In genomic region chr3:117152414-117152813, GRCm38 (mm10) we compare ENCODE assay signal across 19 mouse cellular contexts.
DNase-seq lines count a peak whose midpoint lies in the region; ATAC-seq and TF ChIP-seq lines count a peak whose summit lies in the region.
"Had no signal": no experiment of that assay in that cellular context is flagged by ENCODE, and none has a peak within 500 bp of the region (broad histone marks: within the 10 kb centered on the region; RNA-seq: fewer than 3 reads in every experiment).

No protein-coding gene starts in this region.

- H3K4me2 ChIP-seq in CH12.LX (ENCODE audit: insufficient read depth, low read depth, poor library complexity, severe bottlenecking): no peak overlapping the region; the same call in 1 of the 2 replicates
- no peak overlapping the region for H3K4me2 ChIP-seq in kidney, embryonic 15.5 days
- H3K4me2 ChIP-seq: embryonic facial prominence, embryonic 12.5 days; forebrain, embryonic 12.5 days had no signal

- H3K27me3 ChIP-seq in CH12.LX (replicated peaks): no peaks in the 10 kb centered on the region
- no peaks in the 10 kb centered on the region; a peak in 2 of 4 replicates for H3K27me3 ChIP-seq in MEL (ENCODE audit: control insufficient read depth in 1 of 2, insufficient read depth in 2 of 2, low read length in 2 of 2)
- no peaks in the 10 kb centered on the region for H3K27me3 ChIP-seq in kidney, embryonic 15.5 days
- H3K27me3 ChIP-seq: embryonic facial prominence, embryonic 12.5 days; forebrain, embryonic 12.5 days; Patski had no signal

- H3K36me3 ChIP-seq in CH12.LX (replicated peaks in 1 of 2; ENCODE audit: control insufficient read depth in 1 of 2, insufficient read depth in 1 of 2, low read length in 1 of 2): no peaks in the 10 kb centered on the region
- H3K36me3 ChIP-seq in MEL (ENCODE audit: control insufficient read depth in 1 of 2, insufficient read depth in 2 of 2, low read length in 2 of 2): no peaks in the 10 kb centered on the region
- no peaks in the 10 kb centered on the region for H3K36me3 ChIP-seq in kidney, embryonic 15.5 days
- H3K36me3 ChIP-seq: embryonic facial prominence, embryonic 10.5 days; embryonic facial prominence, embryonic 12.5 days; forebrain, embryonic 12.5 days; G1E had no signal

- TF ChIP-seq CTCF in CH12.LX (conservative IDR thresholded peaks at IDR 0.05 in 1 of 2, IDR thresholded peaks at IDR 0.05 in 1 of 2; ENCODE audit: low read depth in 2 of 2, low read length in 2 of 2) (no peak), MEL (IDR thresholded peaks at IDR 0.05 in 2 of 3, conservative IDR thresholded peaks at IDR 0.05 in 1 of 3; ENCODE audit: control insufficient read depth in 1 of 3, insufficient read depth in 1 of 3, low read depth in 2 of 3, low read length in 3 of 3, poor library complexity in 1 of 3, severe bottlenecking in 1 of 3) (no peak)

- peak; percentile 48 for ATAC-seq in common myeloid progenitor, adult 5-6 weeks (replicated peaks; ENCODE audit: low read depth, poor library complexity, severe bottlenecking)
- peak; percentile 62 for ATAC-seq in megakaryocyte, adult 5-6 weeks (ENCODE audit: poor library complexity, severe bottlenecking)
- no peak for ATAC-seq in kidney, embryonic 15.5 days (replicated peaks; ENCODE audit: low FRiP score)
- ATAC-seq: activated CD4-positive, CD25-positive, alpha-beta regulatory T cell, adult 4 months; Patski had no signal

- dilution Hi-C loops in CH12.LX (cut with MboI; ENCODE audit: extremely low pct_ligation_motif_present, extremely low pct_unique_long_range_greater_than_20kb, low sequenced_read_pairs): no loop called here

- H3K27ac ChIP-seq in CH12.LX (ENCODE audit: insufficient read depth, low read depth) (no peak overlapping the region), MEL (ENCODE audit: control insufficient read depth, low read depth, low read length) (no peak overlapping the region)
- no peak overlapping the region for H3K27ac ChIP-seq in kidney, embryonic 15.5 days
- H3K27ac ChIP-seq: embryonic facial prominence, embryonic 10.5 days; embryonic facial prominence, embryonic 12.5 days; forebrain, embryonic 12.5 days had no signal

- TF ChIP-seq EP300 in CH12.LX (IDR thresholded peaks at IDR 0.05; ENCODE audit: low read length) (no peak), MEL (IDR thresholded peaks at IDR 0.05; ENCODE audit: low read depth in 1 of 2, low read length in 2 of 2) (no peak)

- H3K9me3 ChIP-seq in CH12.LX (replicated peaks; ENCODE audit: low read length) (peaks cover 10% of the 10 kb centered on the region), MEL (replicated peaks; ENCODE audit: insufficient read depth, low read length) (no peaks in the 10 kb centered on the region)
- no peaks in the 10 kb centered on the region for H3K9me3 ChIP-seq in kidney, embryonic 15.5 days (replicated peaks)
- H3K9me3 ChIP-seq: embryonic facial prominence, embryonic 10.5 days; embryonic facial prominence, embryonic 12.5 days; forebrain, embryonic 12.5 days; G1E had no signal

- no peaks in the 10 kb centered on the region for H3K79me2 ChIP-seq in CH12.LX (replicated peaks; ENCODE audit: control insufficient read depth, extremely low read depth, insufficient read depth, poor library complexity, severe bottlenecking)
- no peaks in the 10 kb centered on the region for H3K79me2 ChIP-seq in MEL (ENCODE audit: control insufficient read depth, insufficient read depth, low read length, poor library complexity)

- peaks cover 9 to 19% of the 10 kb centered on the region in 2 experiments; a peak in 3 of 4 replicates for H3K4me1 ChIP-seq in CH12.LX (ENCODE audit: control insufficient read depth in 1 of 2, insufficient read depth in 2 of 2)
- no peaks in the 10 kb centered on the region for H3K4me1 ChIP-seq in MEL (ENCODE audit: control insufficient read depth in 1 of 2, insufficient read depth in 2 of 2, low read length in 2 of 2)
- no peaks in the 10 kb centered on the region for H3K4me1 ChIP-seq in kidney, embryonic 15.5 days
- H3K4me1 ChIP-seq: embryonic facial prominence, embryonic 10.5 days; embryonic facial prominence, embryonic 12.5 days; forebrain, embryonic 12.5 days had no signal

- TF ChIP-seq POLR2A in CH12.LX (IDR thresholded peaks at IDR 0.05; ENCODE audit: low read depth, low read length) (no peak), MEL (IDR thresholded peaks at IDR 0.05; ENCODE audit: control insufficient read depth in 1 of 2, insufficient read depth in 1 of 2, low read depth in 1 of 2, low read length in 2 of 2, poor library complexity in 1 of 2) (no peak)

- no peak for TF ChIP-seq RAD21 in CH12.LX (IDR thresholded peaks at IDR 0.05; ENCODE audit: low read depth, low read length)
- no peak for TF ChIP-seq RAD21 in MEL (IDR thresholded peaks at IDR 0.05; ENCODE audit: low read depth, low read length)

- DNase-seq in CH12.LX (ENCODE audit: extremely low read depth) (no peak), MEL (ENCODE audit: low read depth, low spot score) (peak; percentile 3)
- DNase-seq in spleen, postnatal 4 days (ENCODE audit: low spot score in 2 of 2): no peak
- DNase-seq in cerebellum, adult 11-12 months: no peak
- DNase-seq in frontal cortex, adult 2 months (ENCODE audit: extremely low spot score in 1 of 2, low spot score in 1 of 2): no peak
- DNase-seq: adrenal gland, adult 8-10 months; adrenal gland, postnatal 14 days; adrenal gland, postnatal 36 days; cerebellum, adult 18-20 months; cerebellum, adult 9-11 months had no signal

- H3K9ac ChIP-seq in CH12.LX (ENCODE audit: insufficient read depth, low read depth) (peak overlapping the region; percentile 25; the same call in 1 of the 2 replicates), MEL (ENCODE audit: control insufficient read depth, low read depth, low read length, poor library complexity, severe bottlenecking) (no peak overlapping the region)
- no peak overlapping the region for H3K9ac ChIP-seq in kidney, embryonic 15.5 days
- H3K9ac ChIP-seq: embryonic facial prominence, embryonic 12.5 days; forebrain, embryonic 12.5 days had no signal

- WGBS in kidney, embryonic 15.5 days: 88% methylated on average over 8 of the region's 8 CpGs

- in situ Hi-C loops in CH12.LX (cut with MboI; ENCODE audit: low pct_ligation_motif_present, low pct_unique_long_range_greater_than_20kb, low sequenced_read_pairs): loop anchor here (10.0 kb wide), 1 partner anchor 282 kb away; no protein-coding TSS in a partner anchor

- H3K4me3 ChIP-seq in CH12.LX (replicated peaks in 1 of 3; ENCODE audit: low read depth in 2 of 3, low read length in 2 of 3, poor library complexity in 1 of 3) (no peak overlapping the region), MEL (ENCODE audit: control insufficient read depth in 1 of 2, insufficient read depth in 1 of 2, low read depth in 2 of 2, low read length in 2 of 2) (no peak overlapping the region)
- no peak overlapping the region for H3K4me3 ChIP-seq in kidney, embryonic 15.5 days (replicated peaks)
- H3K4me3 ChIP-seq: embryonic facial prominence, embryonic 10.5 days; embryonic facial prominence, embryonic 12.5 days; forebrain, embryonic 12.5 days had no signal

TF ChIP-seq in CH12.LX, 34 proteins besides CTCF, POLR2A, EP300 and RAD21:
- TF ChIP-seq USF2 (conservative IDR thresholded peaks at IDR 0.05; ENCODE audit: low read depth, low read length) (no peak), SMC3 (IDR thresholded peaks at IDR 0.05; ENCODE audit: low read depth, low read length) (no peak), JUN (IDR thresholded peaks at IDR 0.05; ENCODE audit: insufficient read depth, low read depth, low read length) (no peak), MYC (IDR thresholded peaks at IDR 0.05; ENCODE audit: low read depth, low read length) (no peak), KAT2A (IDR thresholded peaks at IDR 0.05; ENCODE audit: insufficient replicate concordance, low read length) (no peak), JUND (conservative IDR thresholded peaks at IDR 0.05; ENCODE audit: low read depth, low read length) (no peak), CHD1 (IDR thresholded peaks at IDR 0.05; ENCODE audit: low read depth, low read length) (no peak), NRF1 (IDR thresholded peaks at IDR 0.05; ENCODE audit: low read depth, low read length) (no peak), CHD2 (IDR thresholded peaks at IDR 0.05; ENCODE audit: low read length) (no peak), NELFE (IDR thresholded peaks at IDR 0.05; ENCODE audit: low read depth, low read length) (no peak), SIN3A (IDR thresholded peaks at IDR 0.05; ENCODE audit: low read length) (no peak), ZKSCAN1 (IDR thresholded peaks at IDR 0.05; ENCODE audit: borderline replicate concordance, low read depth, low read length) (no peak), POLR2AphosphoS2 (IDR thresholded peaks at IDR 0.05; ENCODE audit: low read depth, low read length) (no peak), TBP (conservative IDR thresholded peaks at IDR 0.05; ENCODE audit: low read depth, low read length) (no peak), MAZ (IDR thresholded peaks at IDR 0.05; ENCODE audit: low read depth, low read length) (no peak)

TF ChIP-seq in MEL, 35 proteins besides CTCF, POLR2A, EP300 and RAD21:
- TF ChIP-seq GATA1 (IDR thresholded peaks at IDR 0.05; ENCODE audit: low read depth, low read length) (no peak), MAZ (IDR thresholded peaks at IDR 0.05; ENCODE audit: low read depth, low read length) (no peak), HCFC1 (IDR thresholded peaks at IDR 0.05; ENCODE audit: low read depth, low read length) (no peak), ZMIZ1 (IDR thresholded peaks at IDR 0.05; ENCODE audit: low read depth, low read length) (no peak), ZKSCAN1 (IDR thresholded peaks at IDR 0.05; ENCODE audit: low read depth, low read length) (no peak), ELF1 (IDR thresholded peaks at IDR 0.05; ENCODE audit: low read depth, low read length) (no peak), NRF1 (IDR thresholded peaks at IDR 0.05; ENCODE audit: insufficient read depth, low read depth, low read length, poor library complexity, severe bottlenecking) (no peak), USF2 (IDR thresholded peaks at IDR 0.05; ENCODE audit: borderline replicate concordance in 1 of 2, insufficient read depth in 1 of 2, low read depth in 1 of 2, low read length in 2 of 2) (no peak), POLR2AphosphoS2 (IDR thresholded peaks at IDR 0.05; ENCODE audit: low read length) (no peak), CHD2 (IDR thresholded peaks at IDR 0.05; ENCODE audit: low read length) (no peak), BHLHE40 (IDR thresholded peaks at IDR 0.05; ENCODE audit: borderline replicate concordance, low read depth, low read length) (no peak)
